Mouse (Mus musculus) neutrophil, adult 5-6 weeks (primary cell): ENCODE measurements around the gene Hoxd8. TPM values are rescaled to one million over a fixed set of nuclear protein-coding genes. Genes with fewer than 3 reads are reported as not detected.

Source experiments
- ATAC-seq: fragments of 151-379, 151-347 bp; 2 replicates; pipeline ENCODE4 v1.8.0; 2017; ENCODE audit warnings: mild to moderate bottlenecking, moderate TSS enrichment; ENCODE audit not compliant: insufficient number of reproducible peaks, poor library complexity, low FRiP score, severe bottlenecking; ENCODE audit errors: extremely low read depth
- total RNA-seq: library from RNA; stranded (forward); fragments of 200-1000 nt; gene quantifications from 2 replicates; pipeline ENCODE4 v1.2.3, GENCODE M21; 2017

Gene Hoxd8
- total RNA-seq, 1 experiment from 2014 or later = not detected

GRCm38 (mm10) chr2:74694066-74694465 lies 10.3 kb upstream of the Hoxd8 start:
- ATAC-seq = no peak

- no peak for ATAC-seq
Measured at GRCm38 (mm10) chr2:74695383-74695782, 9.0 kb upstream of the Hoxd8 start.

GRCm38 (mm10) chr2:74695813-74696430 lies 8.5 kb upstream of the Hoxd8 start:
- ATAC-seq = no peak

GRCm38 (mm10) chr2:74696442-74697335 lies 7.7 kb upstream of the Hoxd8 start:
- ATAC-seq = no peak

GRCm38 (mm10) chr2:74697567-74698121 lies 6.8 kb upstream of the Hoxd8 start, which contains the start of gene Hoxd9:
Gene Hoxd9, plus strand, starts transcription at chr2:74697727.
- ATAC-seq = no peak

GRCm38 (mm10) chr2:74698201-74699052 lies 6.0 kb upstream of the Hoxd8 start:
- no peak for ATAC-seq

GRCm38 (mm10) chr2:74699053-74699430 lies 5.4 kb upstream of the Hoxd8 start:
- ATAC-seq = no peak

GRCm38 (mm10) chr2:74699664-74700545 lies 4.5 kb upstream of the Hoxd8 start:
- ATAC-seq = no peak

GRCm38 (mm10) chr2:74700546-74701112 lies 3.8 kb upstream of the Hoxd8 start:
- no peak for ATAC-seq

GRCm38 (mm10) chr2:74701949-74702819 lies 2.2 kb upstream of the Hoxd8 start:
- no peak for ATAC-seq

GRCm38 (mm10) chr2:74702820-74703219 lies 1.6 kb upstream of the Hoxd8 start:
- ATAC-seq = no peak

- ATAC-seq = no peak
Measured at GRCm38 (mm10) chr2:74703317-74703716, 1.1 kb upstream of the Hoxd8 start.

- ATAC-seq = no peak
Measured at GRCm38 (mm10) chr2:74703720-74704392, 559 bp upstream of the Hoxd8 start.

- no peak for ATAC-seq
Measured at GRCm38 (mm10) chr2:74704999-74705466, 618 bp downstream of the Hoxd8 start.

GRCm38 (mm10) chr2:74705467-74706089 lies 1.2 kb downstream of the Hoxd8 start:
- ATAC-seq = no peak

GRCm38 (mm10) chr2:74706393-74706960 lies 2.1 kb downstream of the Hoxd8 start:
- no peak for ATAC-seq
